Mouse (Mus musculus) small intestine, adult 2 months (tissue): ENCODE results near the gene Mast1. TPM values are rescaled to one million over a fixed set of nuclear protein-coding genes. Genes with fewer than 3 reads are reported as not detected.

ENCODE experiments used
- H3K27ac ChIP-seq: fragments of 200-500 bp; 2 replicates; pipeline ENCODE4 v1.5.1; 2012; ENCODE audit warnings: low read depth, low read length, control low read depth, inconsistent platforms; ENCODE audit not compliant: insufficient read depth
- H3K27me3 ChIP-seq: fragments of 200-500 bp; 2 replicates; pipeline ENCODE4 v1.6.1; 2012; ENCODE audit warnings: mild to moderate bottlenecking, moderate library complexity, low read length, inconsistent platforms; ENCODE audit not compliant: control insufficient read depth, insufficient read depth
- H3K36me3 ChIP-seq: fragments of 200-500 bp; 2 replicates; pipeline ENCODE4 v1.6.1; 2012; ENCODE audit warnings: mild to moderate bottlenecking, low read length, control low read depth, inconsistent platforms; ENCODE audit not compliant: control insufficient read depth, insufficient read depth
- H3K4me1 ChIP-seq: fragments of 200-500 bp; 2 replicates; pipeline ENCODE4 v1.6.1; 2012; ENCODE audit warnings: low read length, inconsistent platforms, mixed read lengths; ENCODE audit not compliant: control insufficient read depth, insufficient read depth, insufficient read length
- H3K4me3 ChIP-seq: fragments of 200-500 bp; 2 replicates; pipeline ENCODE4 v1.5.1; 2012; ENCODE audit warnings: low read depth, mild to moderate bottlenecking, control low read depth, inconsistent platforms, low read length, moderate library complexity
- CTCF ChIP-seq: fragments of 200-500 bp; IDR thresholded peaks from 2 replicates; pipeline ENCODE4 v1.5.1; 2012; ENCODE audit warnings: low read depth, mild to moderate bottlenecking, control low read depth, inconsistent platforms, low read length, moderate library complexity, mixed read lengths; ENCODE audit not compliant: insufficient replicate concordance, insufficient read length; ENCODE audit errors: extremely low read depth
- POLR2A ChIP-seq: fragments of 200-500 bp; IDR thresholded peaks from 2 replicates; pipeline ENCODE4 v1.6.1; 2012; ENCODE audit warnings: low read depth, mild to moderate bottlenecking, control low read depth, inconsistent platforms, low read length, moderate library complexity
- WGBS: fragments of 180-500 bp; shearing (Covaris S2); methylation state at CpG from one replicate; pipeline ENCODE4 v1.1.7; 2018; 5-methylcytosine and 5-hydroxymethylcytosine counted together
- polyA plus RNA-seq: library from polyadenylated mRNA; depleted of rRNA; stranded (reverse); fragments of >200 nt; gene quantifications from 2 replicates; pipeline ENCODE4 v1.2.3, GENCODE M21; 2012

Gene Mast1
- polyA plus RNA-seq, 1 experiment = 0.71 TPM

- Histone ChIP-seq H3K36me3 (peaks cover 8% of the 10 kb centered on the region), H3K27me3 (no peaks in the 10 kb centered on the region), H3K4me1 (peaks cover 16% of the 10 kb centered on the region), H3K4me3 (peak overlapping the region; percentile 92), H3K27ac (peak overlapping the region; percentile 94)
- WGBS = under 1% methylated on average over 61 of the region's 61 CpGs
- peak; percentile 86 for TF ChIP-seq POLR2A
- TF ChIP-seq CTCF = no peak
Measured at GRCm38 (mm10) chr8:84976031-84976762, 39.0 kb upstream of the Mast1 start.

GRCm38 (mm10) chr8:84975434-84975833, 38.3 kb upstream of the Mast1 start:
- peak overlapping the region; percentile 92; the same call in 1 of the 2 replicates for H3K4me3 ChIP-seq
- no peaks in the 10 kb centered on the region for H3K27me3 ChIP-seq

GRCm38 (mm10) chr8:84974543-84975142, 37.5 kb upstream of the Mast1 start:
- Histone ChIP-seq H3K4me1 (peaks cover 11% of the 10 kb centered on the region), H3K4me3 (no peak overlapping the region), H3K27me3 (no peaks in the 10 kb centered on the region), H3K36me3 (peaks cover 11% of the 10 kb centered on the region), H3K27ac (peak overlapping the region; percentile 94)
- WGBS = 63% methylated on average over 8 of the region's 8 CpGs
- TF ChIP-seq POLR2A (no peak), CTCF (peak; percentile 3; the same call in 1 of the 2 replicates)

More at GRCm38 (mm10) chr8:84975434-84975833, 38.3 kb upstream of the Mast1 start:
- Histone ChIP-seq H3K27ac (peak overlapping the region; percentile 94), H3K4me1 (peaks cover 9% of the 10 kb centered on the region), H3K36me3 (peaks cover 11% of the 10 kb centered on the region)
- TF ChIP-seq POLR2A (no peak), CTCF (peak; percentile 90; the same call in 1 of the 2 replicates)
- 28% methylated on average over 7 of the region's 7 CpGs for WGBS

GRCm38 (mm10) chr8:84973803-84974542, 36.8 kb upstream of the Mast1 start:
- TF ChIP-seq POLR2A (no peak), CTCF (peak; percentile 4; the same call in 1 of the 2 replicates)
- Histone ChIP-seq H3K4me1 (peaks cover 8% of the 10 kb centered on the region), H3K4me3 (no peak overlapping the region), H3K27me3 (no peaks in the 10 kb centered on the region), H3K27ac (no peak overlapping the region), H3K36me3 (peaks cover 11% of the 10 kb centered on the region)
- WGBS = 58% methylated on average over 4 of the region's 4 CpGs

GRCm38 (mm10) chr8:84973079-84973478, 35.9 kb upstream of the Mast1 start:
- no peaks in the 10 kb centered on the region for H3K27me3 ChIP-seq
- H3K4me3 ChIP-seq = no peak overlapping the region
- H3K27ac ChIP-seq = no peak overlapping the region
- TF ChIP-seq POLR2A (no peak), CTCF (no peak)
- peaks cover 13% of the 10 kb centered on the region for H3K4me1 ChIP-seq
- peaks cover 11% of the 10 kb centered on the region for H3K36me3 ChIP-seq
- WGBS = 92% methylated on average over 1 of the region's 1 CpGs

- Histone ChIP-seq H3K4me3 (no peak overlapping the region), H3K4me1 (peaks cover 16% of the 10 kb centered on the region), H3K27ac (no peak overlapping the region), H3K36me3 (peaks cover 11% of the 10 kb centered on the region), H3K27me3 (no peaks in the 10 kb centered on the region)
- TF ChIP-seq POLR2A = no peak
- no peak for TF ChIP-seq CTCF
- 56% methylated on average over 5 of the region's 5 CpGs for WGBS
Measured at GRCm38 (mm10) chr8:84970913-84971312, 33.8 kb upstream of the Mast1 start.

GRCm38 (mm10) chr8:84970135-84970790, 33.1 kb upstream of the Mast1 start:
- H3K27ac ChIP-seq = peak overlapping the region; percentile 77
- H3K36me3 ChIP-seq = peaks cover 11% of the 10 kb centered on the region
- peak overlapping the region; percentile 70 for H3K4me3 ChIP-seq
- peaks cover 18% of the 10 kb centered on the region for H3K4me1 ChIP-seq
- H3K27me3 ChIP-seq = no peaks in the 10 kb centered on the region
- WGBS = 5% methylated on average over 21 of the region's 21 CpGs
- TF ChIP-seq CTCF = no peak
- no peak for TF ChIP-seq POLR2A
